Mouse (Mus musculus) testis, adult 2 months (tissue): ENCODE data around the gene Ppp1r15b. TPM values are rescaled to one million over a fixed set of nuclear protein-coding genes. Genes with fewer than 3 reads are reported as not detected.

ENCODE experiments used
- H3K27ac ChIP-seq: fragments of 200-500 bp; 2 replicates; pipeline ENCODE4 v1.5.1; 2012; ENCODE audit warnings: low read depth, low read length; ENCODE audit not compliant: control insufficient read depth, insufficient read depth
- H3K27me3 ChIP-seq: fragments of 200-500 bp; 2 replicates; pipeline ENCODE4 v1.6.1; 2012; ENCODE audit warnings: mild to moderate bottlenecking, low read length, moderate library complexity; ENCODE audit not compliant: control insufficient read depth, insufficient read depth
- H3K36me3 ChIP-seq: fragments of 200-500 bp; 2 replicates; pipeline ENCODE4 v1.6.1; 2012; ENCODE audit warnings: mild to moderate bottlenecking, low read length; ENCODE audit not compliant: control insufficient read depth, insufficient read depth
- H3K4me1 ChIP-seq: fragments of 200-500 bp; 2 replicates; pipeline ENCODE4 v1.6.1; 2012; ENCODE audit warnings: low read length; ENCODE audit not compliant: control insufficient read depth, insufficient read depth
- H3K4me3 ChIP-seq: fragments of 200-500 bp; 2 replicates; pipeline ENCODE4 v1.5.1; 2012; ENCODE audit warnings: low read depth, mild to moderate bottlenecking, low read length, moderate library complexity, mixed read lengths; ENCODE audit not compliant: control insufficient read depth
- CTCF ChIP-seq: fragments of 200-500 bp; IDR thresholded peaks from 2 replicates; pipeline ENCODE4 v1.5.1; 2012; ENCODE audit warnings: low read depth, mild to moderate bottlenecking, inconsistent platforms, low read length, moderate library complexity; ENCODE audit not compliant: control insufficient read depth, insufficient read depth, insufficient replicate concordance
- POLR2A ChIP-seq: fragments of 200-500 bp; IDR thresholded peaks from 2 replicates; pipeline ENCODE4 v1.6.1; 2012; ENCODE audit warnings: low read depth, mild to moderate bottlenecking, inconsistent platforms, low read length, moderate library complexity; ENCODE audit not compliant: control insufficient read depth
- polyA plus RNA-seq: library from polyadenylated mRNA; depleted of rRNA; stranded (reverse); fragments of >200 nt; gene quantifications from 2 replicates; pipeline ENCODE4 v1.2.3, GENCODE M21; 2012

The Ppp1r15b gene
- polyA plus RNA-seq, 1 experiment: 11.1 TPM

- Histone ChIP-seq H3K27ac (no peak overlapping the region), H3K4me3 (no peak overlapping the region), H3K4me1 (peaks cover 2% of the 10 kb centered on the region; the same call in 1 of the 2 replicates), H3K27me3 (no peaks in the 10 kb centered on the region), H3K36me3 (no peaks in the 10 kb centered on the region)
- TF ChIP-seq CTCF (no peak), POLR2A (no peak)
These were observed 27.6 kb upstream of the Ppp1r15b start for GRCm38 (mm10) chr1:133103315-133103714.

GRCm38 (mm10) chr1:133103871-133104270, 27.1 kb upstream of the Ppp1r15b start:
- Histone ChIP-seq H3K4me1 (peaks cover 2% of the 10 kb centered on the region; the same call in 1 of the 2 replicates), H3K27me3 (no peaks in the 10 kb centered on the region), H3K27ac (no peak overlapping the region), H3K4me3 (no peak overlapping the region), H3K36me3 (no peaks in the 10 kb centered on the region)
- no peak for TF ChIP-seq CTCF
- no peak for TF ChIP-seq POLR2A

DNA sequence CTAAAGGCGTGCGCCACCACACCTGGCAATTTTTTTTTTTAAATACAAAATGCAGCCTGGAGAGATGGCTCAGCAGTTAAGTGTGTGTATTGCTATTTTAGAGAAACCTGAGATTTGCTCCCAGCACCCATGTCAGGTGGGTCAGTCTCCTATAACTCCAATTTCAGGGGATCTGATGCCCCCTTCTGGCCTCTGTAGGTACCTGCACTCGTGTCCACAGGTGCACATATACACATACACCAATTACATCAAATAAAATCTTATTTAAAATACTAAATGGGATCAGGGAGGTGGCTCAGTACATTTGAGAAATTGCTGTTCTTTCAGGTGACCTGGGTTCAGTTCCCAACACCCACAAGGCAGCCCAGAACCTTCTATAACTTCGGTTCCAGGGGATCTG, 14.8 kb upstream of the Ppp1r15b start:
- H3K27me3 ChIP-seq: no peaks in the 10 kb centered on the region
- no peaks in the 10 kb centered on the region for H3K36me3 ChIP-seq
- no peak for TF ChIP-seq CTCF
- no peak for TF ChIP-seq POLR2A
- H3K4me3 ChIP-seq: no peak overlapping the region
- no peak overlapping the region for H3K27ac ChIP-seq
- H3K4me1 ChIP-seq: no peaks in the 10 kb centered on the region

DNA sequence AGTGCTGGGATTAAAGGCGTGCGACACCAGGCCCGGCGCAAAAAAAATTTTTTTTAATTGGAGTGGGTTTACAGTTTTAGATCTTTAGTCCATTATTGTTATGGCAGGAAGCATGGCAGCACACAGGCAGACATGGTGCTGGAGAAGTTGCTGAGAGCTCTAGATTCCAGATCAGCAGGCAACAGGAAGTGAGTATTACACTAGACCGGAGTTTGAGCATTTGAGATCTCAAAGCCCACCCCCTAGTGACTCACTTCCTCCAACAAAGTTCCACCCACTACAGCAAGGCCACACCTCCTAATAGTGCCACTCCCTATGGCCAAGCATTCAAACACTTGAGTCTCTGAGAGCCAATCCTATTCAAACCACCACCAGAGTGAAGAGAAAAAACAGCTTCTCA, 12.8 kb upstream of the Ppp1r15b start:
- Histone ChIP-seq H3K4me1 (no peaks in the 10 kb centered on the region), H3K4me3 (no peak overlapping the region), H3K27ac (no peak overlapping the region)

DNA sequence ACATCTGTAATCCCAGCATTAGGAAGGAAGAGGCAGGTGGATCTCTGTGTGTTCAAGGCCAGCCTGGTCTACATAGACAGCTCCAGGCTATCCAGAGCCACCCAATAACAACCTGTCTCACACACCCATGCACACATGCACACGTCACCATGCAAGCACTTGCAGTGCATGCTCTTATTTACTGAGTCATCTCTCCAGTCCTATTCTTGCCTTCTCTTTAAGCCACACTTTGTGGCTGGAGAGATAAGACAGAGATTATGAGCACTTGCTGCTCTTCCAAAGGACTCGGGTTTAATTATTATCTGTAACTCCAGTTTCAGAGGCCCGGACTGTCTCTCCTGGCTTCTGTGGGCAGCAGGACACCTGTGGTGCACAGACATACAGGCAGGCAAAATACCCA, 12.1 kb upstream of the Ppp1r15b start:
- H3K36me3 ChIP-seq: no peaks in the 10 kb centered on the region
- TF ChIP-seq POLR2A (no peak), CTCF (no peak)
- no peak overlapping the region for H3K27ac ChIP-seq
- no peaks in the 10 kb centered on the region for H3K27me3 ChIP-seq
- H3K4me1 ChIP-seq: no peaks in the 10 kb centered on the region
- H3K4me3 ChIP-seq: no peak overlapping the region

More for the DNA sequence above, 12.8 kb upstream of the Ppp1r15b start:
- no peaks in the 10 kb centered on the region for H3K36me3 ChIP-seq
- no peaks in the 10 kb centered on the region for H3K27me3 ChIP-seq
- no peak for TF ChIP-seq POLR2A
- TF ChIP-seq CTCF: no peak

DNA sequence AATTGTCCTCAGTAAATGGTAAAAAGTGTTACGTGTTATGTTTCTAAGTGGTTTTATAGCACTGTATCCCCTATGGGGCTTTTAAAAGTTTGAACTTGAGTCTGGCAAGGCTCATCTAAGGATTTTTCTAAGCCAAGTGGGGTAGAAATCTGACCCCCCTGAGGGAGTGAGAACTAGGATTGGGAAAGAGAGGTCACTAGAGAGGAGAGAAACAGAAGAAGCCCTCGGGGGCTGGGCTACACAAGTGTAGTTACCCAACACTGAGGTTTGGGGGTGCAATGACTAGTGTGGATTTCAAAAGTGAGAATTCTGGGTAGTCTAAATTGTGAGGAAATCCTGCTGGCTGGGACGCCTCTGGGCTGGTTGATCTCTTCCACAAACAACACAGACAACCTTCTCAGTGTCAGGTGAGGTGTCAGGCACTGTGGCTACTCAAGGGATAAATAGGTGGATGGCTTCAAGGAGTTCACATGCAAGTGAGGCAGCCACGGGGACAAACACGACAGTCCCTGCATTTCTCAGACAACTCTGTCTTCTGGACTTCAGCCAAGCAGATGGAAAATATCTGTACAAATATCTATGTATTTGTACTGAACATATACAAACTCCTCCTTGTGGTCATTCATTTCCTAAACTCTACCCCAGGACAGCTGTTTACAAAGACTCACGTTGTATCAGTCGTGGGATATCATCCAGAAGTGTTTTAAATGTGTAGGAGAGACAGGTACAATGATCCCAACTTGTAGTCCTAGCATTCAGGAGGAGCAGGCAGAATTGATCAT, 10.8 kb upstream of the Ppp1r15b start:
- Histone ChIP-seq H3K27ac (no peak overlapping the region), H3K4me1 (no peaks in the 10 kb centered on the region), H3K4me3 (no peak overlapping the region), H3K36me3 (no peaks in the 10 kb centered on the region), H3K27me3 (no peaks in the 10 kb centered on the region)
- no peak for TF ChIP-seq POLR2A

- H3K27ac ChIP-seq: no peak overlapping the region
- H3K36me3 ChIP-seq: no peaks in the 10 kb centered on the region
- H3K4me3 ChIP-seq: no peak overlapping the region
- TF ChIP-seq POLR2A (no peak), CTCF (no peak)
- H3K4me1 ChIP-seq: no peaks in the 10 kb centered on the region
- H3K27me3 ChIP-seq: no peaks in the 10 kb centered on the region
These were observed 9.7 kb upstream of the Ppp1r15b start for GRCm38 (mm10) chr1:133121246-133121645.

DNA sequence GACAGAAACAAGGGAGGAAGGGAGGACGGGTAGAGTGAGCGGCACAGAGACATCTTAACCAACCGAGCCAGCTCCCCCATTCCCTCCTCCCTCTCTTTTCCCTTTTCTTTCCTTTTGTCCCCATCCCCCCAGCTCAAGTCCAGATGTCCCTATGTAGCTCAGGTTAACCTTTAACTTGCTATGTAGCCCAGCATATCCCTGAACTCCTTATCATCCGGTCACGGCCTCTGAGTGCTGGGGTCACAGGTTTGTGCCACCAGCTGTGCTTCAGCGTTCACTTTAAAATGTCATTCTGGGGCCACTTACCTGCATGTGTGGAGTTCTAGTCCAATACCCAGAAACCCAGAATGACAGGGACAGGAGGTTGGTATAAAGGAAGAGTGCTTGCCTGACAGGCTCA, 6.8 kb upstream of the Ppp1r15b start:
- H3K4me1 ChIP-seq: no peaks in the 10 kb centered on the region
- TF ChIP-seq POLR2A (no peak), CTCF (no peak)
- no peaks in the 10 kb centered on the region for H3K27me3 ChIP-seq
- no peaks in the 10 kb centered on the region for H3K36me3 ChIP-seq
- H3K27ac ChIP-seq: no peak overlapping the region
- no peak overlapping the region for H3K4me3 ChIP-seq
